Mouse (Mus musculus): ENCODE measurements at regions not wholly inside any gene's neighbourhood (a gene's known extent, or its start where the extent isn't known, plus 50 kb on each side); places are given as distances from the start of the nearest gene placed in this dataset.

DNA sequence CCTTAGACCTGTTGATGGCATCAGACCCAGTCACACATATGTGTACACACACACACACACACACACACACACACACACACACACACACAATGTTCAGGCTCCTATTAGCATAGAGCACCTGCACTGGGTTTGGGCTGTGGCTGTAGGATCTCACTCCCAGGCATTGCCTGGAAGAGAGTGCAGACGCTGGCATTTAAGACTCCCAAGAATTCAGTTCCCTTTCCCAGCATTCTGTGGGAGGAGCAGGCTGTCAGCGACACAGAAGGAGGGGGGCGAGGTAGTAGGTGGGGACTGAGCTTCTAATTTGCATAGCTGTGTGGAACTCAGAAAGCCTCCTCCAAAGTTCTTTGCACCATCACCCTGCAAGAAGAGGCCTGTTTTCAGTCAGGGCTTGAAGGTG lies 374.2 kb upstream of the Fam49b start:
- Histone ChIP-seq H3K27ac (ENCODE audit: insufficient read depth, low read depth, low read length, poor library complexity, severe bottlenecking) (no peak overlapping the region), H3K36me3 (ENCODE audit: control insufficient read depth, insufficient read depth, low read length, poor library complexity, severe bottlenecking) (no peaks in the 10 kb centered on the region), H3K9ac (ENCODE audit: insufficient read depth, low read depth, low read length, poor library complexity, severe bottlenecking) (no peak overlapping the region), H3K4me3 (ENCODE audit: insufficient read depth in 1 of 2, low read depth in 1 of 2, low read length in 2 of 2, poor library complexity in 1 of 2, severe bottlenecking in 1 of 2) (no peak overlapping the region), H3K4me1 (ENCODE audit: control insufficient read depth in 2 of 2, insufficient read depth in 2 of 2, low read length in 2 of 2, poor library complexity in 1 of 2) (no peaks in the 10 kb centered on the region), H3K9me3 (ENCODE audit: control insufficient read depth, insufficient read depth, low read depth, low read length) (no peaks in the 10 kb centered on the region)
- in situ Hi-C loops (cut with MboI; ENCODE audit: low sequenced_read_pairs in 2 of 2, unreplicated experiment in 2 of 2) = no loop called here
- DNase-seq (ENCODE audit: low read depth, low spot score) = peak; percentile 22
- TF ChIP-seq HCFC1 (IDR thresholded peaks at IDR 0.05; ENCODE audit: borderline replicate concordance, insufficient read depth, low read length) = no peak
- TF ChIP-seq ZC3H11A (IDR thresholded peaks at IDR 0.05; ENCODE audit: borderline replicate concordance, low read depth, low read length) = no peak
- no peak for TF ChIP-seq MAFK (IDR thresholded peaks at IDR 0.05; ENCODE audit: insufficient read depth, low read depth, low read length)
- TF ChIP-seq CHD2 (IDR thresholded peaks at IDR 0.05; ENCODE audit: low read depth, low read length) = no peak
- no peak for TF ChIP-seq ZNF384 (IDR thresholded peaks at IDR 0.05; ENCODE audit: low read depth, low read length)

DNA sequence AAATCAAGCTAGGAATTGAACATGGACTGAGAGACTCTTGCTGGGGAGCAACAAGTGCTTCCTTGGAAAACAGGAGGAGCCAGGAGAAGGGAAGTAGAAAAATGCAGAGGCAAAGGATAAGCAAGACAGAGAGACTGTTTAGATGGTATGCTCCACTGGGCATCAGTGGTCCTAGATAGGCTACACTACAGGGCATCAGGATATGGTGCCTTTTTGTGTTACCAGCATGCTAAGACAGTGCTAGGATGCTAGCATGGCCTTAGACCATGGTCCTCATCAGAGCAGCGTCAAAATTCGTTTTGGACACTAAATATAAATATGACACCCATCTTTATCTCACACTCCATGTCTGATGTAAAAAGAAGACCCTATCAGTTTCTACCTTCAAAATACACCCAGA lies 374.6 kb upstream of the Fam49b start:
- H3K4me3 ChIP-seq (ENCODE audit: insufficient read depth in 1 of 2, low read depth in 1 of 2, low read length in 2 of 2, poor library complexity in 1 of 2, severe bottlenecking in 1 of 2) = no peak overlapping the region
- no peak overlapping the region for H3K9ac ChIP-seq (ENCODE audit: insufficient read depth, low read depth, low read length, poor library complexity, severe bottlenecking)
- TF ChIP-seq ZC3H11A (IDR thresholded peaks at IDR 0.05; ENCODE audit: borderline replicate concordance, low read depth, low read length) (no peak), CHD2 (IDR thresholded peaks at IDR 0.05; ENCODE audit: low read depth, low read length) (no peak), MAFK (IDR thresholded peaks at IDR 0.05; ENCODE audit: insufficient read depth, low read depth, low read length) (no peak), HCFC1 (IDR thresholded peaks at IDR 0.05; ENCODE audit: borderline replicate concordance, insufficient read depth, low read length) (no peak), ZNF384 (IDR thresholded peaks at IDR 0.05; ENCODE audit: low read depth, low read length) (no peak)
- H3K27ac ChIP-seq (ENCODE audit: insufficient read depth, low read depth, low read length, poor library complexity, severe bottlenecking) = no peak overlapping the region
- H3K9me3 ChIP-seq (ENCODE audit: control insufficient read depth, insufficient read depth, low read depth, low read length) = no peaks in the 10 kb centered on the region
- H3K4me1 ChIP-seq (ENCODE audit: control insufficient read depth in 2 of 2, insufficient read depth in 2 of 2, low read length in 2 of 2, poor library complexity in 1 of 2) = no peaks in the 10 kb centered on the region
- in situ Hi-C loops (cut with MboI; ENCODE audit: low sequenced_read_pairs in 2 of 2, unreplicated experiment in 2 of 2) = no loop called here
- H3K36me3 ChIP-seq (ENCODE audit: control insufficient read depth, insufficient read depth, low read length, poor library complexity, severe bottlenecking) = no peaks in the 10 kb centered on the region
- no peak for DNase-seq (ENCODE audit: low read depth, low spot score)

DNA sequence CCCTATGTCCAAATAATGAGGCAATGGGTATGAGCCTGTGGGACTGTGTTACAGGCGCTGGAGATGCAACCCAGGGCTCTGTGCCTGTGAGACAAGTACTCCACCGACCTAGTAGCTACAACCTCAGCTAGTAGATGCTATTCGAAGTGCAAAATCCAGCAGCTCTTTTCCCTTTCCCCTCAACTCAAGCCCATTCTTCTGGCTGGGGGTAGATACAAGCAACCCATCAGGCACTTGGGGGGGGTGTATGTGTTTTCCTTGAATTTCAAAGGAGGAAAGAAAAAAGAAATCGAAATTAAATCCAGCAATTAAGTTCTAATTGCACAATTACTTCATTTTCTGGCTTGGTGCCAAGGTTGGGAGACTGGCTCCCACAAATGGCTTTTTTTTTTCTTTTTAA lies 372.4 kb upstream of the Gm21798 start:
- Histone ChIP-seq H3K36me3 (ENCODE audit: control insufficient read depth, insufficient read depth, low read length, poor library complexity, severe bottlenecking) (no peaks in the 10 kb centered on the region), H3K27ac (ENCODE audit: insufficient read depth, low read depth, low read length, poor library complexity, severe bottlenecking) (no peak overlapping the region), H3K4me1 (ENCODE audit: control insufficient read depth in 2 of 2, insufficient read depth in 2 of 2, low read length in 2 of 2, poor library complexity in 1 of 2) (no peaks in the 10 kb centered on the region), H3K4me3 (ENCODE audit: insufficient read depth in 1 of 2, low read depth in 1 of 2, low read length in 2 of 2, poor library complexity in 1 of 2, severe bottlenecking in 1 of 2) (no peak overlapping the region), H3K9me3 (ENCODE audit: control insufficient read depth, insufficient read depth, low read depth, low read length) (no peaks in the 10 kb centered on the region), H3K9ac (ENCODE audit: insufficient read depth, low read depth, low read length, poor library complexity, severe bottlenecking) (no peak overlapping the region)
- no peak for DNase-seq (ENCODE audit: low read depth, low spot score)
- in situ Hi-C loops (cut with MboI; ENCODE audit: low sequenced_read_pairs in 2 of 2, unreplicated experiment in 2 of 2) = no loop called here
- no peak for TF ChIP-seq ZNF384 (IDR thresholded peaks at IDR 0.05; ENCODE audit: low read depth, low read length)
- no peak for TF ChIP-seq HCFC1 (IDR thresholded peaks at IDR 0.05; ENCODE audit: borderline replicate concordance, insufficient read depth, low read length)
- TF ChIP-seq ZC3H11A (IDR thresholded peaks at IDR 0.05; ENCODE audit: borderline replicate concordance, low read depth, low read length) = no peak

GRCm38 (mm10) chr15:64446411-64447072 lies 371.0 kb upstream of the Gm21798 start:
- TF ChIP-seq ZC3H11A (IDR thresholded peaks at IDR 0.05; ENCODE audit: borderline replicate concordance, low read depth, low read length) (no peak), CHD2 (IDR thresholded peaks at IDR 0.05; ENCODE audit: low read depth, low read length) (no peak), MAFK (IDR thresholded peaks at IDR 0.05; ENCODE audit: insufficient read depth, low read depth, low read length) (no peak), HCFC1 (IDR thresholded peaks at IDR 0.05; ENCODE audit: borderline replicate concordance, insufficient read depth, low read length) (no peak), ZNF384 (IDR thresholded peaks at IDR 0.05; ENCODE audit: low read depth, low read length) (no peak)
- in situ Hi-C loops (cut with MboI; ENCODE audit: low sequenced_read_pairs in 2 of 2, unreplicated experiment in 2 of 2) = no loop called here
- no peak for DNase-seq (ENCODE audit: low read depth, low spot score)
- H3K4me1 ChIP-seq (ENCODE audit: control insufficient read depth in 2 of 2, insufficient read depth in 2 of 2, low read length in 2 of 2, poor library complexity in 1 of 2) = no peaks in the 10 kb centered on the region
- H3K4me3 ChIP-seq (ENCODE audit: insufficient read depth in 1 of 2, low read depth in 1 of 2, low read length in 2 of 2, poor library complexity in 1 of 2, severe bottlenecking in 1 of 2) = no peak overlapping the region
- H3K36me3 ChIP-seq (ENCODE audit: control insufficient read depth, insufficient read depth, low read length, poor library complexity, severe bottlenecking) = no peaks in the 10 kb centered on the region
- H3K9ac ChIP-seq (ENCODE audit: insufficient read depth, low read depth, low read length, poor library complexity, severe bottlenecking) = no peak overlapping the region
- no peaks in the 10 kb centered on the region for H3K9me3 ChIP-seq (ENCODE audit: control insufficient read depth, insufficient read depth, low read depth, low read length)
- no peak overlapping the region for H3K27ac ChIP-seq (ENCODE audit: insufficient read depth, low read depth, low read length, poor library complexity, severe bottlenecking)
